Mouse (Mus musculus) megakaryocyte, embryonic 14.5 days (primary cell): Measurements from ENCODE around the gene Cavin4. TPM values are rescaled to one million over a fixed set of nuclear protein-coding genes. Genes with fewer than 3 reads are reported as not detected.
"Not testable (repeated sequence)": the region's sequence is repeated elsewhere in the genome, so short reads cannot be mapped to it uniquely, and the experiment has no call there.

Experiments used
- H3K27me3 ChIP-seq: replicated peaks from 2 replicates; pipeline ENCODE3; 2012; ENCODE audit warnings: inconsistent platforms
- H3K36me3 ChIP-seq: replicated peaks from 2 replicates; pipeline ENCODE3; 2012; ENCODE audit warnings: low read length, inconsistent platforms, mixed read lengths
- H3K4me1 ChIP-seq: 2 replicates; pipeline ENCODE4 v1.6.1; 2012; ENCODE audit warnings: inconsistent platforms
- H3K4me3 ChIP-seq: replicated peaks from 2 replicates; pipeline ENCODE3; 2012; ENCODE audit warnings: moderate library complexity, mild to moderate bottlenecking, inconsistent platforms
- H3K9me3 ChIP-seq: 2 replicates; pipeline ENCODE4 v1.6.1; 2012; ENCODE audit warnings: inconsistent platforms
- FLI1 ChIP-seq: IDR thresholded peaks from 2 replicates; pipeline ENCODE4 v1.6.1; 2012; ENCODE audit warnings: low read length, inconsistent platforms, mixed read lengths
- GATA1 ChIP-seq: IDR thresholded peaks from 3 replicates; pipeline ENCODE4 v1.6.1; 2012; ENCODE audit warnings: mixed read lengths, low read length, inconsistent platforms, borderline replicate concordance
- polyA plus RNA-seq: library from polyadenylated mRNA; stranded (reverse); fragments of >175 nt; gene quantifications from 2 replicates; pipeline ENCODE4 v1.2.3, GENCODE M21; 2012; ENCODE audit warnings: low replicate concordance; ENCODE audit not compliant: insufficient read depth

Gene Cavin4
- polyA plus RNA-seq, 1 experiment = not detected

GRCm38 (mm10) chr4:48680214-48680613 is 16.9 kb downstream of the Cavin4 start:
- Histone ChIP-seq H3K27me3 (no peaks in the 10 kb centered on the region), H3K9me3 (peaks cover 10% of the 10 kb centered on the region), H3K4me3 (no peak overlapping the region), H3K36me3 (no peaks in the 10 kb centered on the region), H3K4me1 (no peaks in the 10 kb centered on the region)
- TF ChIP-seq FLI1 = no peak
- no peak for TF ChIP-seq GATA1

GRCm38 (mm10) chr4:48680648-48681343 is 17.5 kb downstream of the Cavin4 start:
- H3K9me3 ChIP-seq = peaks cover 10% of the 10 kb centered on the region
- no peaks in the 10 kb centered on the region for H3K4me1 ChIP-seq
- no peaks in the 10 kb centered on the region for H3K36me3 ChIP-seq
- no peak for TF ChIP-seq FLI1
- no peak for TF ChIP-seq GATA1
- H3K4me3 ChIP-seq = no peak overlapping the region
- no peaks in the 10 kb centered on the region for H3K27me3 ChIP-seq

- H3K9me3 ChIP-seq = peaks cover 11% of the 10 kb centered on the region
- no peak overlapping the region for H3K4me3 ChIP-seq
- no peaks in the 10 kb centered on the region for H3K36me3 ChIP-seq
- no peak for TF ChIP-seq GATA1
- TF ChIP-seq FLI1 = no peak
- H3K27me3 ChIP-seq = no peaks in the 10 kb centered on the region
- H3K4me1 ChIP-seq = no peaks in the 10 kb centered on the region
Measured at GRCm38 (mm10) chr4:48683126-48683525, 19.8 kb downstream of the Cavin4 start.

- H3K4me1 ChIP-seq, H3K4me3 ChIP-seq: not testable (repeated sequence)
Measured at GRCm38 (mm10) chr4:48683633-48684209, 20.4 kb downstream of the Cavin4 start.

GRCm38 (mm10) chr4:48684593-48685187 is 21.4 kb downstream of the Cavin4 start:
- peaks cover 14% of the 10 kb centered on the region for H3K9me3 ChIP-seq
- H3K4me3 ChIP-seq = no peak overlapping the region
- TF ChIP-seq GATA1 = no peak
- TF ChIP-seq FLI1 = no peak
- no peaks in the 10 kb centered on the region for H3K36me3 ChIP-seq
- no peaks in the 10 kb centered on the region for H3K27me3 ChIP-seq
- no peaks in the 10 kb centered on the region for H3K4me1 ChIP-seq

More at GRCm38 (mm10) chr4:48683633-48684209, 20.4 kb downstream of the Cavin4 start:
- not testable (repeated sequence) for H3K36me3 ChIP-seq, H3K27me3 ChIP-seq
- peaks cover 14% of the 10 kb centered on the region for H3K9me3 ChIP-seq

- no peaks in the 10 kb centered on the region for H3K27me3 ChIP-seq
- H3K9me3 ChIP-seq = peaks cover 14% of the 10 kb centered on the region
- TF ChIP-seq FLI1 (no peak), GATA1 (no peak)
- H3K4me1 ChIP-seq = no peaks in the 10 kb centered on the region
- no peaks in the 10 kb centered on the region for H3K36me3 ChIP-seq
- no peak overlapping the region for H3K4me3 ChIP-seq
Measured at GRCm38 (mm10) chr4:48688148-48688547, 24.8 kb downstream of the Cavin4 start.

GRCm38 (mm10) chr4:48690640-48691039 is 27.3 kb downstream of the Cavin4 start:
- TF ChIP-seq FLI1 (no peak), GATA1 (no peak)
- peaks cover 14% of the 10 kb centered on the region for H3K9me3 ChIP-seq
- no peaks in the 10 kb centered on the region for H3K36me3 ChIP-seq
- no peaks in the 10 kb centered on the region for H3K27me3 ChIP-seq
- no peaks in the 10 kb centered on the region for H3K4me1 ChIP-seq
- no peak overlapping the region for H3K4me3 ChIP-seq

GRCm38 (mm10) chr4:48691793-48692437 is 28.6 kb downstream of the Cavin4 start:
- Histone ChIP-seq H3K4me1 (no peaks in the 10 kb centered on the region), H3K4me3 (no peak overlapping the region), H3K27me3 (no peaks in the 10 kb centered on the region), H3K36me3 (no peaks in the 10 kb centered on the region), H3K9me3 (peaks cover 11% of the 10 kb centered on the region)
- TF ChIP-seq FLI1 (no peak), GATA1 (no peak)

- Histone ChIP-seq H3K36me3 (no peaks in the 10 kb centered on the region), H3K4me1 (no peaks in the 10 kb centered on the region), H3K4me3 (no peak overlapping the region), H3K27me3 (no peaks in the 10 kb centered on the region), H3K9me3 (peaks cover 5% of the 10 kb centered on the region; the same call in 1 of the 2 replicates)
- TF ChIP-seq FLI1 (no peak), GATA1 (no peak)
Measured at GRCm38 (mm10) chr4:48692736-48693292, 29.5 kb downstream of the Cavin4 start.
